Mouse (Mus musculus): Measurements from ENCODE around the gene Xrcc3.
A peak's percentile ranks its signal among the peaks of the same experiment; 100 is the strongest.

The Xrcc3 gene

DNA sequence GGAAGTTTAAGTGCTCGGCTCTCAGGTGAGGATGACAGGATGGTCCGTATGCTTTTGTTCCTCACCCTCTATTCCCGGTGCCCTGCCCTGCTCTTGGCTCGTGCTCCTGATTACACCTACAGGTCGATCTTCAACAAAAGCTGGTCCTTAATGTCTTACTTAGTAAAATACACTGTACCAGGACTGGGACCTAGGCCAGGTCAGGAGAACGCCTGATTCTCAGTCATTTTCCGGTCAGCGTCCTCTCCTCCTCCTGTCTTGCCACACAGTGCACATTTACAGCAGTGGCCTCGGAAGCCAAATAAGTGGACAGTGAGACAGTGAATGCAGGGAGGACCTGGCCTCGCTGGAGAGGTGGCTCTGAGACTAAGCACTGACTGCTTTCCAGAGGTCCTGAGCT is 43.0 kb downstream of the Xrcc3 start:
- DNase-seq: no peak

DNA sequence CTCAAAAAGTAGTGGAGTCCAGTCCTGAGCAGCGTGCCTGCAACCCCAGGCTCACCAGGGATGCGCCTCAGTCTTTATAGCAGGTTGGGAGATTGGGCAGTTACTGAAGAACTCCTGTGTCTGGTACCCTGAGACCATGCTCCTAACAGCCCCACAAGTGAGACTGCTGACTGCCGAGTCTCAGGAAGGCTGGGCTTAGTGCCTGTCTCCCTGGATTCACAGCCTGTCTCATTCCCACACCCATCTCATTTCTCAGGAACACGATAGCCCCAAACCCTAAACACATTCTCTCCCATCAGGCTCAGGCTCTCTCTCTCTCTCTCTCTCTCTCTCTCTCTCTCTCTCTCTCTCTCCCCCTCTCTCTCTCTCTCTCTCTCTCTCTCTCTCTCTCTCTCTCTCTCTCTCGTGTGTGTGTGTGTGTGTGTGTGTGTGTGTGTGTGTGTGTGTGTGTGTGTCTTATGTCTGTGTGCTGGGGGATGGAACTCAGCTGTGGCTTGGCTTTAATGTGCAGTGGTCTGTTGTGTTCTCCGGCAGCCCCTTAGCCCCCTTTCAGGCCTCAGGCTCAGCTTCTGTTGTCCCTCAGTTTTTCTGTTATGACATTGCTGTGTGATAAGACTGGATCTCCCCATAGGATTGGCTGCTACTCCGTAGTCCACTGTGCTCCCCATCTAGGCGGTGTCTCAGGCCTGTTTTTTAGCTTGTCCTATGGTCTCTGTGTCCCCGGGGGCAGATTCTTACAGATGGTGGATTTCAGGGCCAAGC is 43.7 kb downstream of the Xrcc3 start:
- no peak for DNase-seq

- DNase-seq: peak; percentile 77 to 84
Measured at GRCm38 (mm10) chr12:111769306-111769705, 44.4 kb downstream of the Xrcc3 start.

DNA sequence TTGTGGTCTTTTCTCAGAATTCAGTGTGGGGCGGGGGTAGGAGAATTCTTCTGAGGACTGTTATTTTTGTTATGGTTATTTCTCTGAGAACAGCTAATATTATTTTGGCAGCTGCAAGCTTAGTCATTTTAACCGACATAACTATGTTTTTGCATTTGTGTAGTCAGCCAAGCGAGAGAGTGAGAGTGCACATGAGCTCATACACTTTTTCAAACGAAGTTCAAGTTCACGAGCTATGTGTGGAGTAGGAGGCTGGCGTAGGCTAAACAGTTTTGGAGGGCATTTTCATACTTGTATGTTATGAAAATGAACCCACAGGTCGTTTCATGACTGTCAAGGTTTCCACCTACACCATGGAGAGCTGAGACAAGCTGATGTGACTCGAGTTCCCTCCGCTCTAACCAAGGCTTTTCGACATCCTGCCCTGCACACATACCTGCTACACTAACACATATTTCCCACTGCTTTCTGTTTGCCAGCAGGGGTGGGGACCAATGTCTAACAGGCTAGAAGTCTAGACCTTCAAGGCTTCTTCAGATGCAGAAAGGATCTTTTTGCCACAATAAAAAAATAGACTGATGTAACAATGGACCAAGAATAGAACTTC is 45.2 kb downstream of the Xrcc3 start:
- no peak for DNase-seq

DNA sequence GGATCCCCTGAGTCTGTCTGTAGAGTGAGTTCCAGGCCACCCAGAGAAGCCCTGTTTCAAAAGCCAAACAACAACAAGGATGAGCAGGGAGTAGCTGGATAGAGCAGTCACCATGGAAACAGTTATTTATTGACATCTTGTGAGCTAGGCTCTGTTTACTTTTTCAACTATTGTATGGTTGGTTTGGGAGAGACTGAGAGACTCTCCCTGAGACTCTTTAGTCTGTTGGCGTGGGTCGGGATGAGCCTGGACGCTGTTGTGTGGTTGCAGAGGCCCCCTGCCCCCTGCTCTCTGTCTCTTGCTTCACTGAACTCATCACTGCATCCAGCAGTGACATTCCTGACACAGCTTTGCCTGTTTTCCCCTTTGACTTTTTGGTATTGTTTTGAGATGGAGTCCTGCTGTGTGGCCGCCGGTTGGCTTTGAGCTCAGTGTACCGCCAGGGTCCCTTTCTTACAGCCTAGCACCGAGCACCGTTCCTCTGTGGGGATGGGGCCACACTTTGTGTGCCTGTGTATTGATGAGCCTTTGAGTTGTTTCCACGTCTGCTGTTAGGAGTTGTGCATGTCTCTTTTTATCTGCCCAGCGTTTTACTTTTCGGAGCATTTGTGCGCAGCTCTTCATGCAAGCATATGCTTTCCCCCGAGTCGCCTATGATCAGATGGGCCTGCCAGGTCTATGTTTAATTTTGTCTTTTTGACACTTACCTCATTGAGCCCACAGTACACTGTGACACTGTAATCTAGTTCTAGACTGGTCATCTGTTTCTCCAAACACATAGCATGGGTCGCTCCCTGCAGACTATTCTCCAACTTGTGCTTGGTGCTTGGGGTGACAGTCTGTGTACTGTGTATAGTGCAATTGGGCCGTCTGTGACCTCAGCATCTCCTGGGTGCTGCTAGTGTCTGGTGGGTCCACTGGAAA is 47.1 kb downstream of the Xrcc3 start:
- DNase-seq: no peak

GRCm38 (mm10) chr12:111762620-111763280 is 50.9 kb downstream of the Xrcc3 start:
- no peak for DNase-seq

DNA sequence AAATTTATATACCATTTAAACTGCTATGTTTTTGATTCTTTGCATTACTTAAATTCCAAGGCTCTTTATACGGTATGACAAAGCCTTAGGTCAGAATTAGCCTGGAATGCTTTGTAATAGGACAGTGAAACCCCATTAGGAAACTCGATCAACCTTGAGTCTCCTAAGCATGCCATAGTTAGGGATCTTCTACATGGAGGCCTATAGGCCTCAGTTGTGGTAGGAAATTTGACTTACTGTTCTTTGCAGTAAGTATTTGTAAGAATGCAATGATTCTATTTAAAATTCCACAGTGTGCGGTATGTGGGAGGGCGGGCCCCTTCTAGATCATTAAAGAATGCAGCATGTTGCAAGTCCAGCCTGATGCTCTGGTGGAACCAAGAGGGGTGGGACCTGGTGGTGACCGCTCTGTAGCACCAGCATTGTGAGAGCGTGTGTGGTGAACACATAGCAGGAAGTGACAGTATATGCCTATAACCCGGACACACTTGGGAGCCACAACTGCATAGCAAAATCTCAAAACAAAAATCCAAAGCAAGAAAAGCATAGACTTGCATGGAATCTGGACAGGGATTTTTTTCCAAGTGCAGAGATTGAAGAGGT is 53.3 kb downstream of the Xrcc3 start:
- DNase-seq: no peak

- peak; percentile 57 to 73 for DNase-seq
Measured at GRCm38 (mm10) chr12:111759176-111760061, 54.3 kb downstream of the Xrcc3 start.

DNA sequence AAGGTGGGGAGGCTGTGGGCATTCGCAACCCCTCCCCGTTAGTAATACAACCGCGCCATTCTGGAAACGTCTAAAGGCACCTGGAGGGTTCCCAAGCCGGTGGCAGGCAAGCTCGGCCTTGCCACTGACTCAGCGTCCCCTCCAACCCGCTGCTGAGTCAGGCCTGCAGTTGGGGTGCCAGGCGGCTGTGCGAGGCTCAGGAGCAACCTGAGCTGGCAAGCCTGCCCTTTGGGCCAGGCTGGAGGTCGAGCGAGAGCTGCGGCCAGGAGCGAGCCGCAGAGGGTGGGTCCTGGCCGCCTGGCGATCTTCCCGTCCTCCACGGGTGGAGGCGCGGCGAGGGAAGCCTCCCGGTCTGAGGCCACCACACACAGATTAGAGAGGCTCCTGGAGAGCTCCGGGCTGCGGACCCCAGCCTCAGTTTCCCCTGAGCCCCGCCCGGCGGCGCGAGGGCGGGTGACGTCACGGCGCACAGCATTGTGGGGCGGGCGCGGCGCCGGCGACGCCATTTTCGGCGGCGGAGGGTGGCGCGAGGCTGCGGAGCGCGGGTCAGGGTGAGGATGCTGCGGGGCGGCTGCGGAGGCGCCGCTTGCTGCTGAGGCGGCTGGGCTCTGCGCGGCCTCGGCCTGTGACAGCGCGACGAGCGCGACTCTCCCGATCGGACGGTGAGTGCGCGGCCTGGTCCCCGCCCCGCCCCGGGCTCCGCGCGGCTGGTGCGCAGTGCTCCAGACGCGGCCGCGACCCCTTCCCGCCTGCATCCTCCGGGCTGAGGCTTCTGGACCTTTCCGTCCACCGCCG is 55.1 kb downstream of the Xrcc3 start, which contains the start of gene Klc1:
Gene Klc1, plus strand, starts transcription at position 469 of the 795 bp plus-strand sequence.
- peak; percentile 82 to 87 for DNase-seq

DNA sequence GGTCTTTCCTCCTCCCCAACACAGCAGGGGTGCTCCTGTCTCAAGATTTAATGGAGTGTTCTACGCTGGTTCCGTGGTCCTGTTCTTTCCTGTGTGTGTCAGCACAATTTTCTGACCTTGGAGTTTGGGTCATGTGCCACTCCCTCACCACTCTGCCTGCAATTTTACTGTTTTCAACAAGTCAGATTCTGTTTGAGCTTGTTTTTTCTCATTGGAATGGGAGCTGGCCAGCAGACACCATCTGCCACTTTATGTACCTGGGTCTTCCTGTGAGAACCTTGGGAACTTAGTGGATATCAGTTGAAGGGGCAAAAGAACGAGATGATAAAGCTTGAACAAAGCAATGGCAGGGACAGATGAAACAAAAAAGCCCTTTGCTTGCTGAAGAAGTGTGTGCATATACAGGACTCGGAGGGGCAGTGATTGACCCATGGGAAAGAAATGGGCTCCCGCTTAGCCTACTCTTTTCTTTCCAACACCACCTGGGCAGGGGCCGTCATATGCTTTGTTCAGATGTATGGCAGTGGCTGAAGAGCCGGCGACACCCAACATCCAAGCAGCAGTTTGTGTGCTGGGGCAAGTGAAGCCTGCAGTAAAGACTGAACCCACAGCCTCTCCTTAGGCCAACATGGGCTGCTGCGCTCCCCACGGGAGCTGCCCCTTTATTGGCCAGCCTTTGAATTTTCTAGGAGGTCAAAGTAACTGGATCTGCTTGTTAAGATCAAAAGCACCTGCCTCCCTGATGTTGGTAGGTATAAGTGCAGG is 55.9 kb downstream of the Xrcc3 start:
- no peak for DNase-seq

- peak; percentile 49 to 56 for DNase-seq
Measured at GRCm38 (mm10) chr12:111756698-111757082, 57.0 kb downstream of the Xrcc3 start.

DNA sequence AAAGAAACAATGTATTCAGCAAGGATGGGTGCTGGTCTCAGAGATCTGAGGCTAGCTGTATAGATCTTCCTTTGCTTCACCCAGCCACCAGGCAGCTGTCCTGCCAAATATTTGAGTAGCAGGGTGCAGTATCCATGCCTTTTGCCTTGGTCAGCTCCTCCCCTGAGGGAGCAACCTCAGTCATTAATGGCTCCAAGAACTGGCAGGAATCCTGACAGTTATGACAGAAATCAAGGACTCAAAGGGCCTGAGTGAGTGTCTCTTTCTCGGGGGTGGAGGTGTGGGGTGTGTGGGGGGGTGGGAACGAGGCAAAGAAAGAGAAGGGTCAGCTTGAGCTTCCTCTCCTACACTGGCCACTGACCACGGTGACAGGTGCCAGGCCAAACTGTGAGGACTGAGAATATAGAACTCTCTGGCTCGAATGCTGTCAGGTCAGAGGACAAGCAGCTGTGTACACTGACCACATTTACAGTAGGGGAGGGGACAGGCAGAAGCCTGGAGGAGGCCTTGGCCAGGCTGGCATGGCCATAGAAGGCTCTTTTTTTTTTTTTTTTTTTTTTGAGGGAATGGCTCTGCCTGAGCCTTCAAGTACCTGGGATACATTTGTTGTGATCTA is 57.5 kb downstream of the Xrcc3 start:
- DNase-seq: no peak

DNA sequence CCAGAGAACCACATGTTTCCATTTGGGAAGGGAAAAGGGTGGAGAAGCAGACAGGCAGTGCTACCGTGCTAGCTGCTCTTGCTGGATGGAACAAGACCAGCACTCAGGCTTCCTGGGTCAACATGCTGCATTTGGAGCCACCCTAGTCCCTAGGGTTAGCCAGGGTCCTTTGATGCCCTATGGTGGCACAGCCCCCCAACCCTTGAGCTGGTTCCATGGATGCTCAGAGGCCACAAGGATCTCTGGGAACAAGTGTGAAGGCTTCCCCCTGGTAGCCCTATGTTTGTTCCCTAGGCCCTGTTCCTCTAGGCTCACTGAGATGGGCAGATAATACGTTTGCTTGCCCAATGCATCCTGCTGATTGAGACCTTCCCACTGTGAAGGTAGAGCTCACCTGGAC is 58.4 kb downstream of the Xrcc3 start:
- no peak for DNase-seq

GRCm38 (mm10) chr12:111754710-111755109 is 59.0 kb downstream of the Xrcc3 start:
- no peak for DNase-seq

DNA sequence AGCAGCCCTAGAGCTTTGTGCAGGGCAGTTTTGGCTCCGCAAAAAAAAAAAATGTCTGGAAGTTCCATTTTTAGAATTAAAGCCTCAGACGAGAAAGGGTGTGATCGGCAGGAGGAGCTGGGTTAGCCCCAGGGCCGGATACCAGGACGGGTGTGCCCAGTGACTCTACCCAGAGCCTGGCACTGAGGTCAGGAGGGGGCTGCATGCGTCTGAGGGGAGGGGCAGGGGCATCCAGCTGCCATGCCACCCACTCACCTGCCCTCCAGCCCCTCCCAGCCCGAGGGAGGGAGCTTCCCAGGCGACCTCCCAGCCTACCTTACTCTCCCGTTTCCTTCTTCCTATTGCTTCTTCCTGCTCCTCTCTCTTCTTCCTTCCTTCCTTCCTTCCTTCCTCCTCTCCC is 60.3 kb downstream of the Xrcc3 start:
- no peak for DNase-seq
